Mouse (Mus musculus) cerebellum, adult 9-10 months (tissue): ENCODE data around the gene Gtsf1l.
"Not testable (repeated sequence)": the region's sequence is repeated elsewhere in the genome, so short reads cannot be mapped to it uniquely, and the experiment has no call there.

ENCODE experiments used
- DNase-seq: peaks from one replicate; pipeline ENCODE4 v3.0.0; 2022

The Gtsf1l gene

DNA sequence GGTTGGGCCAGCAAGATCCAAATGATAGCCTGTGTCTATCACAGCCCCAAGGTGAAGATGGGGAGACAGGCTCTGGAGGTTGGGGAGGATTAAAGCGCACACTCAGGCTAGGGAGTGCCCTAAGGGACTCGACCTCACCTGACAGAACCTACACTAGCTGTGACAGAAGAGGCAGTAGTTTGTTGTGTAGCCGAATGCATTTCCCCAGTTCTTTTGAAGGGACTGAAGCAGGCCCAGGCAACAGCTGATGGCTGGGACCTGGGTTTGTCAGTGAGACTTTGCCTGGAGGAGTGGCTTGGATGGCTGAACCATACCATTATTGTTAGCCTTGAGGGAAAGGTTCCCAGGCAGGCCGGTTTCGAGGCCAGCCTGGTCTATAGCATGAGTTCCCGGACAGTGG, 2.6 kb downstream of the Gtsf1l start:
- no peak for DNase-seq

GRCm38 (mm10) chr2:163084519-163084918, 3.1 kb downstream of the Gtsf1l start:
- DNase-seq = no peak

DNA sequence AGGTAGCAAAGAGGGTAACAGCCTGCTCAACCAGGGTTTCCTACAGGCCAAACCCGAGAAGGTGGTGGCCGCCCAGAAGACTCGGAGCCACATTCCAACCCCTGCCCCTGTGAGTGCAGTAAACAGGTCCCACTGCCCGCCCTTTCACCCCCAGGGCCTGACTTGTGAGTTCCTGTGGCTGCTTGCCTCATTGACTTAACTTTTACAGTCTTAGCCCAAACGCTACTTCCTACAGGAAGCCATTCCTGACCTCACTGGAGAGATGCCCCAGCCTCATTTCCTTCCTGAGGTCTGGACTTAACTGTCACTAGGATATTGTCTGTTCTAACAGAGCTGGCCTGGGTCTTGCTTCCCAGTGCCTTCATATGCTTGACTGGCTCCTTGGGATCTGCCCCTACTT, 5.1 kb downstream of the Gtsf1l start:
- no peak for DNase-seq

GRCm38 (mm10) chr2:163079041-163079440, 8.6 kb downstream of the Gtsf1l start:
- DNase-seq = no peak

DNA sequence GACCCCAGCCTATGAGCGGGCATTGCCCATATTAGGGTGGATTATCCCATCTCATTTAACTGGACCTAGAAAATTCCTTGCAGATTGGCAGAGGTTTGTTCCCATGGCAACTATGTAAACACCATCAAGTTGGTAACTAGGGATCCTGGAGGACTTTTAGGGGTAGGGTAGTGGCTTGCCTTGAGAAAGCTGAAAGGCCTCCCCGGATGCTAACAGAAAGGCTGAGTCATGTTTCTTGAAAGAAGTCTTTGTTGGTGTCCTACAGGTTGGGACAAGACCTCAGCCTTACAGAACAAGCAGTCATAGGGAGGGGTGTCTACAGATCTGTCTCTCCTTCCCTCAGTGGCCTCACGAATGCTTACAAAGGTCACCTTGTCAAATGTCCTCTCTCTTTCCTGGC, 12.4 kb downstream of the Gtsf1l start:
- no peak for DNase-seq

DNA sequence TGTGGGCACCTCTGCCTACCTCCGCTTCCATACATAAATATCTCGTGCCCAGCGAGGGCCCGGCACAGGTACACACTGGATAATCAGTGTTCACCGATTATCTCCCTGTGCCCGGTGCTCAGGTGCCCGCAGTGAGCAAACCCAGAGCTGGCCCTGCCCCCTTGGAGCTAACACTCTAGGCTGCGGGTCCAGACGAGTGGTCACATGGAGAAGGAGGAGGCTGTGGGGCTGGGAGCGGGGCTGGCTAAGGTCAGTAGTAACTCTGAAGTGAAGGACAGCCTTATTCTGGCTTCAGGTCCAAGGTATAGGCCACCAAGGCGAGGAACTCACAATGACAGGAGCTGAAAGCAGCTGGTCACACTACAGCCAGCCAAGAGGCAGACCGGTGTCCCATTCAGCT, 12.8 kb downstream of the Gtsf1l start:
- no peak for DNase-seq

GRCm38 (mm10) chr2:163074006-163074405, 13.6 kb downstream of the Gtsf1l start:
- no peak for DNase-seq

DNA sequence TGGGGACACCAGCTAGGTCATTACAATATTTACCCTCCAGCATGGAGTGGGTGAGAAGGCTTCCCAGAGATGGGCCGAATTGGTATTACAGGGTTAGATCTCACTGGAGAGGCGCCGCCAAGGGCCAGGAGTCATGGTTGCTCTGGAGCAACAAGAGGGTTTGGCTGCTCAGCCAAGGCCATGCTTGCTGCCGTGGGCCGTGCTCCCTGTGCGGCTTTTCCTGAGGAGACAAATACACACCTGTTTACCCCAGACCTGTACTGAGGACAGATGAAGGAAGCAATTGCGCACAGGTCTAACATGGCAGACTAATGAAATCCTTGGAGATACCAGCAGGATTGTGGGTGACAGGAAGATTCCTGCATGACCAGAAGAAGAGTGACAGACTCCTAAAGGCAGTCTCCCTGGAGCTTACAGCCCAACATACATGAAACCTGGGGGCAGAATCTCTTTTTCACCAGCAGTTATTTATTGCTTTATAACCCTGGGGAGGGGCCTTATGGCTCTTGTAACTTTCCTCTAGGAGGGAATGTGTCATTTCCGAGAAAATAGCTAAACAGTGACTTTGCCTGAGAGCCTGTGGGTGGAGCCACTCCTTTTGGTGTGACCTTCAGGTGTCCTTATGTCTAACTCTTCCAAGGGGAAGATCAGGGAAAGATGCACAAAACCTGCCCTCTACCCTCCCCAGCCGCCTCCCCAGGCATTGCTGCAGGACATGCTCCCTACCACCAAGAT, 14.5 kb downstream of the Gtsf1l start:
- no peak for DNase-seq

- DNase-seq = no peak
These were observed 16.1 kb downstream of the Gtsf1l start for GRCm38 (mm10) chr2:163071590-163071989.

- no peak for DNase-seq
These were observed 17.4 kb downstream of the Gtsf1l start for GRCm38 (mm10) chr2:163070213-163070612.

GRCm38 (mm10) chr2:163067233-163067632, 20.4 kb downstream of the Gtsf1l start:
- no peak for DNase-seq

GRCm38 (mm10) chr2:163066326-163066725, 21.3 kb downstream of the Gtsf1l start:
- DNase-seq = no peak

- DNase-seq = no peak
These were observed 25.5 kb downstream of the Gtsf1l start for GRCm38 (mm10) chr2:163062119-163062508.

- no peak for DNase-seq
These were observed 26.2 kb downstream of the Gtsf1l start for GRCm38 (mm10) chr2:163061203-163062118.

DNA sequence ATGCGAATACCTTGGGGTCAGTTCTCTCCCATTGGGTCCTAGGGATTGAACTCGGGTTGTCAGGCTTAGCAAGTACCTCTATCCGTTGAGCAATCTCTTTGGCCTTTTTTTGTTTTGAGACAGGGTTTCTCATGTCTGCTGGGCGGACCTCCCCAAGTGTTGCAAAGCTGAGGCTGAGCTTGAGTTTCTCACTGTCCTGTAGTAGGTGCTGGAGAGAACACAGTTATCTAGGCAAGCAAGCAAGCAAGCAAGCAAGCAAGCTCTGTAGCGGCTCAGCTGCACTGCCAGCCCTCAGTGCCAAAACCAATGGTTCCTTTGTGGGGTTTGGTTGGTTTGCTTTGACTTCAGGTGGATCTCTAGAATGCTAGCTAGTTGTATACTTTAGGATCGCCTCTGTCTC, 27.0 kb downstream of the Gtsf1l start:
- no peak for DNase-seq

DNA sequence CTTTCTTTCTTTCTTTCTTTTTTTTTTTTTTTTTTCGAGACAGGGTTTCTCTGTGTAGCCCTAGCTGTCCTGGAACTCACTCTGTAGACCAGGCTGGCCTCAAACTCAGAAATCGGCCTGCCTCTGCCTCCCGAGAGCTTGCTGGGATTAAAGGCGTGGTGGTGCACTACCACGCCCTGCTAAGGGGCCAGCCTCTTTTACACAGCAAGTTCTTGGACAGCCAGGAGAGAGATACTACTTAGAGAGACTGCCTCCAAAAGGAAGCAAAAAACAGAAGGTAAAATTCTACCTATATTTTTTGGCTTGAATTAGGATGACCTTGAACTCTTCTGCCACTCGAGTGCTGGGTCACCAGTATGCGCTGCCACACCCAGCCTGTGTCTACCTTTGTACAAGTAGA, 28.7 kb downstream of the Gtsf1l start:
- DNase-seq = not testable (repeated sequence)

- no peak for DNase-seq
These were observed 31.1 kb downstream of the Gtsf1l start for GRCm38 (mm10) chr2:163056584-163056983.

DNA sequence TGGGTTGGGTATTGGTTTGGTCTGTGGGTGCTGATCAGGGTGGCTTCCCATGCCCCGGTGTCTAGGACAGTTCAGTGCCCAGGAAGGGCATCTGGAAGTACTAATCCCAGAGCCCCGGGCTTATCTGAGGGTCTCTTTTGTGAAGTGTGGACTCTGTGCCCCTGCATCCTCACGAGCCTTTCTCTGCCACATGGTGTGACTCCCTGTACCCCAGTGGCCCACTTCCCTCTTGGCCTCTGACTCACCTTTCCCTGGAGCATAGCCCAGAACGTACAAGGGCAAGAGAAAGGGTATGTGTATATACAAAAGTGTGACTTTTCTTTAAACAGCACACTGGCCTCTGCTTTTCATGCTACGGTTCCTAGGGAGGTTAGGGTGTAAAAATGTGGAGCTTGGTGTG, 31.9 kb downstream of the Gtsf1l start:
- DNase-seq = no peak

DNA sequence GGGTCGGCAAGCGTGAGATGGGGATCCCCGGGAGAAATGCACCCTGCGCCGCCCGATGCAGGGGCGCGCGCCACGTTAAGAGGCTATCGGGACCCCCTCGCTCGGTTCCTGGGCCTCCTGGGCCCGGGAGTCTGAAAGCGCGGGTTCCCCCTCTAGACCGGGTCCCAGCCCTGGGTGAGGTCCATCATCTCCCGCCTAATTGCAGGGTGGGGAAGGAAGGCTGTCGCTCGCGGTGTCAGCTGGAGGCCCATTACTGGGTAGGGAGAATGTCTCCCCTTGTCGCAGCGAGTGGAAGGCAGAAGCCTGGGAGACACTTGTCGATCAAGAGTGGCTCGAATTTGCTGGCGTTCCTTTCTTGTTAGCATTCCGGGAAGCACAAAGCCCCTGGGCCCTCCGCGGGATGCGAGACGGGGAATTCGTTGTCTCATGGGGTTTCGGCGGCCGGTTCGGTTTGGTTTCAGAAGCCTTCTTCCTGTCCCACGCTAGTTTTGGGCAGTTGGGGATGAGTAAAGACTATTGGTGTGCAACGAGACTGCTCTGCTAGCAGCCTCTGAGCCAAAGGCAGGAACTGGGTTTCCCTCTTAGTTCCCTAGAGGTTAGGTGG, 32.7 kb downstream of the Gtsf1l start:
- DNase-seq = no peak

DNA sequence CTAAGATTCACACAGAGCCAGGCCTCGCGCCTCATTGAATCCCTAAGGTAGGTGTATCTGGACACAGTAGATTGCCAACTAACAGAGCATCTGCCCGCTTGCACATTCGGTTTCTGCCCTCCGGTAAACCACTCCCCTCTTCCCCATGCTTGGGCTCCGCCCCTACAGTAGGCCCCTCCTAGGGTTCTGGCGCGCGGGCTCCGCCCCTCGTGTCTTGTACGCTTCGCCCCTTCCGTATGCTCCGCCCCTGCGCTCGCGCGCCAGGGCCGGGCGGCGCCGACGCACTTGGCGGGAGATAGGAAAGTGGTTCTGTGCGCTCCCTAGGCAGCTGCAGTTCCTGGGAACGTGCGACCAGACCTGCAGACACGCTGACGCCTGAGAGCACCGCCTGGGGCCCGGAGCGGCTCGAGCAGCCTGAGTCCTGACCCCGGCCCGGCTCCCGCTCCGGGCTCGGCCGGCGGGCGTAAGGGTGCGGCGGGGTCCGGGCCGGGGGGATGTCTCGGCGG, 33.3 kb downstream of the Gtsf1l start, which contains the start of gene Mybl2:
Gene Mybl2, plus strand, starts transcription at position 353 of the 506 bp plus-strand sequence.
- DNase-seq = peak; percentile 58

GRCm38 (mm10) chr2:163052826-163053225, 34.8 kb downstream of the Gtsf1l start:
- no peak for DNase-seq

DNA sequence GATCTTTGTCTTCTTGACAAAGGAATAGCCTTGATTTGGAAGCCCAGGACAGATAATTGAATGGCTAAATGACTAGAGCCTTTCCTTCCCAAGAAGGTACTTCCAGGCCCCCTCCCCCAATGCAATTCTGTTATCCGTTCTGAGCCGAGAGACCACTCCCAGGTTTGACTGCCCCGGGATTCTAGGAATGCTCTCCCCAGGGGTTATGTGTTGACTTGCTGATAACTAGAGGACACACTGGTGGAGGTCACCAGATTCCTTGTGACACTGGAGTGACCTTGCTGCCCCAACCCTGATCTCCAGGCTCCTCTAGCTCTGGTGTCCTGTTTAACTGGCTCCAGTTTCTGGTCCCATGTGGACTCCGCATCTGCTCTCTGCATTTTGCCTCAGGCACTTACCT, 35.6 kb downstream of the Gtsf1l start:
- DNase-seq = no peak

DNA sequence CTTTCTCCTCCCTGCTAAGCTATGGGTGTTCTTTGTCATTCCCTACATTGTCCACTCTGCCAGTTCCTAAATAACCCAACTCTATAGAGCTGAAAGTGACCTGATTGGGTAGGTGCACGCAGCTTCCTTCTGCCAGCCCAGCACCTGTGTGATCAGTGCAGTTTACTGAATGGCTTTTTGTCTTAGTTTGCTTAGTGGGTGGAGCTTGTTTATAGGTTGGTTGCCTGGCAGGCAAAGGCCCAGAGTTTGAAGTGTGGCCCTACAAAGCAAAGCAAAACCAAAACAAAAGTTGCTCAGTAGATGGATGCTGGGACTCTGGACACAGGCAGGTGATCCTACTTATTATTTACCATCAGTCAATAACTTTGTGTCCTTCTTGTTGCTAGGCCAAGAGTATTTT, 36.0 kb downstream of the Gtsf1l start:
- no peak for DNase-seq
